Mouse (Mus musculus) common myeloid progenitor, adult 5-6 weeks (primary cell): ENCODE results near the gene Aldh16a1. TPM values are rescaled to one million over a fixed set of nuclear protein-coding genes. Genes with fewer than 3 reads are reported as not detected.
"Not testable (repeated sequence)": the region's sequence is repeated elsewhere in the genome, so short reads cannot be mapped to it uniquely, and the experiment has no call there.

Experiments
- ATAC-seq: replicated peaks from 2 replicates; pipeline ENCODE4 v1.8.0; 2016; ENCODE audit warnings: low read depth, mild to moderate bottlenecking, moderate TSS enrichment, inconsistent platforms; ENCODE audit not compliant: poor library complexity, severe bottlenecking
- total RNA-seq: library from RNA; stranded (forward); fragments of 200-1000, 187-1606 nt; gene quantifications from 2 replicates; pipeline ENCODE4 v1.2.3, GENCODE M21; 2017

Aldh16a1 gene
- total RNA-seq, 1 experiment from 2014 or later = 32.2 TPM

DNA sequence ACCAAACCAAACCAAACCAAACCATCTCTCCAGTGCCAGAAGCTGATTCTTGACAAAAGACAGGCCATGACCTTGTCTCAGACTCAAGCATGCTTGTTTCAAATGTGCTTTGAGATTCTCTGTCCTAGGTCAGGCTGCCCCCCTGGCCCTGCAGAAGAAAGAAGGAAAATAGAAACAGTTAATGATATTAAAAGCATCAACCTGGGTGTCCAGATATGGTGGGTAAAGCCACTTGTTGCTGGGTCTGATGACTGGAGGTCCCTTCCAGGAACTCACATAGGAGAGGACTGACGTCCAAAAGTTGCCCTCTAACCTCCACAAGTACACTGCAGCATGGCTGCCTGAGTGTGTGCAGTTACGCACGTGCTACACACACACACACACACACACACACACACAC lies 6.5 kb upstream of the Aldh16a1 start:
- no peak for ATAC-seq

DNA sequence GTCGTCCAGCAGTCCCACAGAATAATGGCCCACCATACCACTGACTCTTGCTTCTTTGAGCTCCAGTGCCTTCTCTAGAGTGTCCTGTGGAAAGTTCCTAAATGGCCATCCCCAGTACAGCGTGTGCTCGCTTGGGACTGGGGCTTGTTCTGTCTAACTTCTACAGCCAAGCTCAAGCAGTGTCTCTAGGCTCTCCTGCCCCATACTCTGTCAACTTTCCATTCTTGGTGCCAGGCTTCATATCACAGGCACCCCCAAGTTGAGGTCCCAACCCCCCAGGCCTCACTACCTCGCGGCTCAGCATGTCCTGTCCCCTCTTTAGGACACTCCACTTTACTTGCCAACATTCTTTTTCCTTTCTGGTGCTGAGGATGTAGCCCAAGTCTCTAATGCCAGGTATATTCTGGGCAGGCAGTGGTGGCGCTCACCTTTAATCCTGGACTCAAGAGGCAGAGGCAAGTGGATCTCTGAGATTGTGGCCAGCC lies 6.0 kb upstream of the Aldh16a1 start:
- ATAC-seq = no peak

DNA sequence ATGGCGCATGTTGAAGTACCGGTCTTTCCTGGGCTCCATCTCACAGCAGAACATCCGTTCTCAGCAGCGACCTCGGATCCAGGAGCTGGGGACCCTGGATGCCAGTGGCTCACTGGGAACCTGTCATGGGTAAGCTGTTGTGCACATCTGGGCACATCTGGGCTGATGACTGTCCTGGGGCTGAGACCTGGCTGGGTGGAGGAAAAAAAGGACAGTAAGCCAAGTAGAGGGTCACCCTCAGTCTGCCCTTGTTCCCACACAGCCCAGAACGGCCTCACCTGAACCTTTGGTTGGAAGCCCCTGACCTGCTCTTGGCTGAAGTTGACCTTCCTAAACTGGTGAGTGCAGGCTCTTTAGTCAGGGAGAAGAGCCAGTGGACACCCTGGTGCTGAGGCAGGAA lies 4.6 kb upstream of the Aldh16a1 start:
- ATAC-seq = no peak

- ATAC-seq = no peak
These were observed 3.1 kb upstream of the Aldh16a1 start for GRCm38 (mm10) chr7:45157459-45157858.

DNA sequence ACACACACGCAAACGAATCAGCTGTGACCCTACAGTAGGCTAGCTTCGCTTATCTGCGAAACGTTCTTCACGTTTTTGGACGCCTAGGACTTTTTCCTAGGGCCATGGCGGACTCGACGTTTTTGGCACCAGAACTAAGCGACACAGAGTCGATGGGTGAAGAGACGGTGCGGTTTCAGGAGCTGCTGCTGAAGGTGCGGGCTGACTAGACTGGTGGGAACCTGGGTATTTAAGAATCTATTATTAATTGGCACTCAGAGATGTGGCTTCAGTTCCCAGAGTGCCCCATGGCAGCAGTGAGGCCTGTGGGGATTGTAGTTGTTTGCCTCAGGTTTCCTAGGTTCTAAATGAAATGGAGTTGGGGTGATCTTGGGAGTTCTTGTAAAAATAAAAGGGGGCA lies 1.8 kb upstream of the Aldh16a1 start:
- ATAC-seq = no peak

DNA sequence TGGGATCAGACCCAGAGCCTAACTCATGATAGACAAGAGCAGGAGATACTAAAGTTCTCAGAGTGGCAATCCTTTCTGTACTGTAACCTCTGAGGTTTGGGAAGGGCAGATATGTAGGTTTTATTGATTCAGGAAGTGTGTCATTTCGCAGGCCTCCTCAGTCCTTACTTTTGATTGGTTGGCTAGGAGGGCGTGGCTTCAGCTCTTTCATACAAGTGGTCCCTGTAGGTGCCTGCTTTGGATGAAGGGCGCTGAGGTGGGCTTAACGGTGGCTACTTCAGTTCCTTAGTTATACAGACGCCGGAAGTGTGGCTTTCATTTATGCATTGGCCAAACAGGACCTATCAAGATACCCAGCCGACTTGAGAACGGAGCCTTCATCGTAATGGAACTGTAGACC lies 1.2 kb upstream of the Aldh16a1 start:
- no peak for ATAC-seq

GRCm38 (mm10) chr7:45154993-45155514 lies 670 bp upstream of the Aldh16a1 start:
- peak; percentile 45; the same call in 1 of the 2 replicates for ATAC-seq

DNA sequence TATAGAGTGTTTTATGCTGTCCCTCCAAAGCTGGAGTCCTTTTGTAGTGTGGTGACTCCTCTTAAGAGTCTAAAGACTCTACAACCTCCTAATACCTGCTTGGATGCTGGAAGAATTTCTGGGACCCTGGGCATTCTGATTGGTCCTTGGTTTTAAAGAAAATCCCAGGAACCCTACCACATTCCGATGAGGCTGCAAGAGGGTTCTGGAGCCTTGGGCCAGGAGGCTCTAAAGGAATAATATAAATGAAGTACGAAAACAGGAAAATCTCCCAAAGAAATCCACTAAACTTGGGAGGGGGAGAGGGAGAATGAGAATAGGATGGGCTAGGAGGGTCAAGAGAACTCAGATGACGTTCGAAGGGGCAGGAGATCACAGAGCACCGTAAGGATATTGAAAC lies 798 bp downstream of the Aldh16a1 start:
- ATAC-seq = no peak

DNA sequence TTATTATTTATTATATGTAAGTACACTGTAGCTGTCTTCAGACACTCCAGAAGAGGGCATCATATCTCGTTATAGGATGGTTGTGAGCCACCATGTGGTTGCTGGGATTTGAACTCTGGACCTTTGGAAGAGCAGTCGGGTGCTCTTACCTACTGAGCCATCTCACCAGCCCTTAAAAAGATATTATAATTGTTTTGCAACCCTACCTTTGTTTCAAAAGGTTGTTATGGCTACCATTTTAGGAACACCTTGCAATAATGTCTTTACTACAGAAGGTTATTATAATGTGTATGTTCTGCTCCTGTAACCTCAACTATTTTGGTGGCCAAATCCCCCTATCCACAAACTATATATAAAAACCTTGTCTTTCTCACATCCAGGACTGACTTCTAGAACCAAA lies 1.3 kb downstream of the Aldh16a1 start:
- ATAC-seq = not testable (repeated sequence)

DNA sequence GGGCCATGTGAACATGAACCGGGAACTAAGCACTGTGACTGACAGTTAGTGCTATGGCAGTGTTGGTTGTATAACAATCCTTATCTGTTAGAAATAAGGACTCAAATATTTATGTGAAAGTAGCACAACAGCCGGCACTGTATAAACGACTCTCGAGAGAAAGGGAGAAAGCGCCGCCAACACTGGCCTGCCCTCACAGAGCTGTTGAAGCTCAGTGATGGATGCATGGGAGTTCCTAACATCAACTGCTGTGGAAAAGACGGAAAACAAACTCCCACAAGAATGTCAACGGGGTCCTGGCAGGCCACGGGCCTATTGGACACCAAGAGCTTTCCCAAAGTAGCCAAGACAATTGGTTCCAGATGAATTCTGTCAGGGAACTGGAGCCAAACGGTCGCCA lies 3.1 kb downstream of the Aldh16a1 start:
- ATAC-seq = no peak

DNA sequence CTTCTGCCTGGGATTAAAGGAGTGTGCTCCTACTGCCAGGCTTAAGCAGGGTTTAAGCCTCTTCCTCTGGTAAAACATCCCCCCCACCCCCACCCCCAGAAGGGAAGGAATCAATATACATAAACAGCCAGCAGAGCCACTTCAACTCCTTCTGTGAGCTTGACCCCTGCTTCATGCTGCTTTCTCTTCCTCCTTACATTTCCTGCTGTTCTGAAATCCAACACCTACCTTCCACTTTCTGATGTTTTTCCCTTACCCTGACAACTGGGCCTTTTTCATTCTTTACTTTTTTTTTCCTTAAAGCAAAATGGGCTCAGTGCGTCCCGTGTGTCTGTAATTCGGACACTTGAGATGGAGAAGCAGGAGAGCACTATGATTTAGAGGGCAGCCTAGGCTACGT lies 4.1 kb downstream of the Aldh16a1 start:
- ATAC-seq = no peak

GRCm38 (mm10) chr7:45149545-45149944 lies 4.8 kb downstream of the Aldh16a1 start:
- no peak for ATAC-seq

GRCm38 (mm10) chr7:45148534-45149098 lies 5.8 kb downstream of the Aldh16a1 start:
- ATAC-seq = no peak

- no peak for ATAC-seq
These were observed 6.5 kb downstream of the Aldh16a1 start for GRCm38 (mm10) chr7:45147899-45148298.

- ATAC-seq = no peak
These were observed 7.1 kb downstream of the Aldh16a1 start for GRCm38 (mm10) chr7:45147267-45147666.

DNA sequence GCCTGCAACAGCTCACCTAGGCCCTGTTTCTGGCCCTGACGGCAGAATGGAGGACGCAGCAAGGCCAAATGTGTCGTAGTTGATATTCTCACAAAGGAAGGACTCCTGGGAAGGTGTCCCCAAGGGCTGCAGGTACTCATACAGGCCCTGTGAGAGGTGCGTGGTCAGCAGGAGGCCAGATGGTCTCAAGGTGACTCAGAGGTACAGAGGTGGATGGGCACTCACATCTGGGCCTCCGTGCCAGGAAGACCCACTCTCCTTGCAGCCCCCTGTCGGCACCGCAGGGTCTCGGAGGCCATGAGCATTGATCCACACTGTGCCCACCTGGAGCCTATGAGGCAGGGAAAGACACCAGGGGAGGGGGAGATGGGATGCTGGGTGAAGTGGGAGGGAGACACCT lies 8.9 kb downstream of the Aldh16a1 start:
- no peak for ATAC-seq

DNA sequence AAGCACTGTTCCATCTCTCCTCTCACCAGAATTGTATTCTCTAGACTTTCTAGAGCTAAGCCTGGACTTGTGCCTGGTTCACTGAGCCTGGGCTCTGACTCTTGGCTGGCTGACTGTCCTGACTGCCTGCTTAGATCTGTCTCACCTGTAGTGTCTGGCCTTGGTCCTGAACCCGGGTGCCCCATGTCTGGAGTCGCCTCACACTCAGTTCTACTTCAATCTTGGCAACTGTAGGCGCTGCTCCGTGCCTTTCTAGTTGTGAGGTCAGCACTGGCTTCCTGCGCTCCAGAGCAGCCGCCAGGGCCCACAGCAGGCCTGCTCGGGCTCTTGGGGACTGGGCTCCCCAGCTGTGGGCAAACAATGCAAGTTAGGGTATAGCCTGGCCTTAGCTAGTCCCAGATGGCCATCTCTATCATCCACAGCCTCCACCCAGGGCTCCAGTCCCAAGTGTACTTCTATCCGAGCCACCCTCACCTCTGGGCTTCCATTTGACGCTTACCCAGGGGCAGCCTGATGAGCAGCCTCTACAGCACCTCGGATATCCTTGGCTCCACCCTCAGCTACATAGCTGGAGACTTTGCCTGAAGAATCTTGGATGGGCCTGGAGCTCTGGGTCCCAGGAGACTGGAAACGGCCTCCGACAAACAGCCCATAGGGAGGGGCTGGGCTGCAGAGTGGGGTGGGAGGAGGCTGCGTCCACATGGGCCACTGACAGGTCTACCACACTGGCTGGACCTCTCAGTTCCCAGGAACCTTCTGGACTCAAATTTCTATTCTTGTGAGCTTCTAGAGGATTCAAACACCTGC lies 9.8 kb downstream of the Aldh16a1 start:
- no peak for ATAC-seq

- no peak for ATAC-seq
These were observed 12.5 kb downstream of the Aldh16a1 start for GRCm38 (mm10) chr7:45141914-45142313.

GRCm38 (mm10) chr7:45141319-45141718 lies 13.1 kb downstream of the Aldh16a1 start:
- ATAC-seq = no peak

DNA sequence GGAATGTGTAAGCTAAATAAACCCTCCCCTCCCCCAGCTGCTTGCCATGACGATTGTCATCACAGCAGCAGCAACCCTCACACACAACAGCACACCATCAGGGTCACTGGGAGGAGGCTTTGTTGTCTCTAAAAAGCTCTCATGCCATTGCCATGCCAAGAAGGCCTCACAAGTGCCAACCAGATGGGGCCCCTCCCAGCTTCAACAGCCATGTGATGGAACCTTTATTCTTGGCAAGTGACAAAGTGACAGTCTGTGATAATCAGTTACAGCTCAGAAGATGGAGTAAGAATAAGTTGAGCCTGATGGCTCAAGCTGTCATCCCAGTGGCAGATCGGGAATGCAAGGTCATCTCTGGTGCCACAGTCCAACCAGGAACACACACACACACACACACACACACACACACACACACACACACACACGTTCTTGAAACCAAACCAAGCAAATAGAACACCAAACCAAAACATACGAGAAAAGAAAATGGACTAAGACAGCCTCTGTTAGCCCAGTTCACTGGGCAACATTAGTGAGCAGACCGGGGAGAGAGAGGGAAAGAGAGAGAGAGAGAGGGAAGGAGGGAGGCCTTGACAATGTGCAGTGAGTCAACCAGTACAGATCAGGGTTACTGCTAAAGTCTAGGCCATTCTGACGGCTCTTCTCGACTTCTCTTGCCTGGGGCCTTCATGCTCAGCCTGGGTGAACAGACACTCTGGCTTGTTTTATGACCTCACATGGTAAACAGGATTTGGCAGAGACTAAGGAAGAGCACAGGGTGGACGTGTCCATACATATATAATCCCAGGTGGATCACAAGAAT lies 14.3 kb downstream of the Aldh16a1 start:
- no peak for ATAC-seq

GRCm38 (mm10) chr7:45138403-45138802 lies 16.0 kb downstream of the Aldh16a1 start:
- no peak for ATAC-seq
